Mouse (Mus musculus) liver, embryonic 16.5 days (tissue): Measurements from ENCODE around the gene Papln. TPM values are rescaled to one million over a fixed set of nuclear protein-coding genes. Genes with fewer than 3 reads are reported as not detected.

Experiments used
- ATAC-seq: fragments of 200-750 bp; cut with Nextera tagmentation; 2 replicates; pipeline ENCODE4 v1.8.0; 2017; ENCODE audit warnings: low read depth, mild to moderate bottlenecking, moderate number of reproducible peaks, moderate library complexity
- H3K27ac ChIP-seq: fragments of 300-500 bp; sonication (generic); 2 replicates; pipeline ENCODE4 v1.5.1; 2014; ENCODE audit warnings: mild to moderate bottlenecking, low read length
- H3K27me3 ChIP-seq: fragments of 300-500 bp; sonication (generic); 2 replicates; pipeline ENCODE4 v1.6.1; 2014; ENCODE audit warnings: low read depth, low read length, mixed read lengths; ENCODE audit not compliant: control insufficient read depth, insufficient read depth
- H3K36me3 ChIP-seq: fragments of 300-500 bp; sonication (generic); 2 replicates; pipeline ENCODE4 v1.6.1; 2014; ENCODE audit warnings: mild to moderate bottlenecking; ENCODE audit not compliant: control insufficient read depth, insufficient read depth
- H3K4me1 ChIP-seq: fragments of 300-500 bp; sonication (generic); 2 replicates; pipeline ENCODE4 v1.6.1; 2014; ENCODE audit warnings: low read depth, low read length, mixed read lengths; ENCODE audit not compliant: control insufficient read depth
- H3K4me2 ChIP-seq: fragments of 300-500 bp; sonication (generic); 2 replicates; pipeline ENCODE4 v1.6.1; 2014; ENCODE audit warnings: low read depth, low read length, mixed read lengths
- H3K4me3 ChIP-seq: fragments of 300-500 bp; sonication (generic); 2 replicates; pipeline ENCODE4 v1.5.1; 2014; ENCODE audit warnings: low read depth, mild to moderate bottlenecking, low read length
- H3K9ac ChIP-seq: fragments of 300-500 bp; sonication (generic); 2 replicates; pipeline ENCODE4 v1.6.1; 2014; ENCODE audit warnings: low read depth, low read length
- H3K9me3 ChIP-seq: fragments of 300-500 bp; sonication (generic); replicated peaks from 2 replicates; pipeline ENCODE4 v1.6.1; 2016; ENCODE audit warnings: low read length; ENCODE audit not compliant: control insufficient read depth
- WGBS: fragments of 180-500 bp; shearing (Covaris S2); extraction: QIAGEN DNeasy Blood & Tissue Kit; methylation state at CpG from one replicate; pipeline ENCODE4 v1.1.7; 2014; ENCODE audit not compliant: insufficient replicate concordance; 5-methylcytosine and 5-hydroxymethylcytosine counted together
- polyA plus RNA-seq: library from polyadenylated mRNA; unstranded; fragments of >200 nt; fragmentation: Nextera tagmentation; extraction: Ambion mirVana; gene quantifications from 2 replicates; pipeline ENCODE4 v1.2.1, GENCODE M21; 2015

Gene Papln
- polyA plus RNA-seq, 1 experiment from 2014 or later: 1.7 TPM

DNA sequence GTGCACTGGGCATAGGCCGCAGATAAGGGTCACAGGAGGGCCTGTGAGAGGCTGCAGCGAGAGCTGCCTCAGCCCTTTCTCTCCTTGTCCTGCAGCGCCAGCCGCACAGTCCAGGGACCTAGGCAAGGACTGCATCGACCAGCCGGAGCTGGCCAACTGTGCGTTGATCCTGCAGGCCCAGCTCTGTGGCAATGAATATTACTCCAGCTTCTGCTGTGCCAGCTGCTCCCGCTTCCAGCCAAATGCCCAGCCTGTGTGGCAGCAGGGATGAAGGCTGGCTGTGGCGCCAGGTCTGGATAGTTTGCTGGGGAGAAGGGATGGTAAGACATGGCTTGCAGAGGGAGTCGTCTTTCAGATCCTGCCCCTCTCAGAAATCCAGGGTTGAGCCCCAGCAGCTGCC is 28.3 kb downstream of the Papln start:
- Histone ChIP-seq H3K27ac (no peak overlapping the region), H3K36me3 (peaks cover 3% of the 10 kb centered on the region; the same call in 1 of the 2 replicates), H3K4me1 (no peaks in the 10 kb centered on the region), H3K9ac (no peak overlapping the region), H3K4me2 (no peak overlapping the region), H3K9me3 (no peaks in the 10 kb centered on the region), H3K4me3 (no peak overlapping the region), H3K27me3 (no peaks in the 10 kb centered on the region)
- 81% methylated on average over 10 of the region's 10 CpGs for WGBS
- no peak for ATAC-seq

DNA sequence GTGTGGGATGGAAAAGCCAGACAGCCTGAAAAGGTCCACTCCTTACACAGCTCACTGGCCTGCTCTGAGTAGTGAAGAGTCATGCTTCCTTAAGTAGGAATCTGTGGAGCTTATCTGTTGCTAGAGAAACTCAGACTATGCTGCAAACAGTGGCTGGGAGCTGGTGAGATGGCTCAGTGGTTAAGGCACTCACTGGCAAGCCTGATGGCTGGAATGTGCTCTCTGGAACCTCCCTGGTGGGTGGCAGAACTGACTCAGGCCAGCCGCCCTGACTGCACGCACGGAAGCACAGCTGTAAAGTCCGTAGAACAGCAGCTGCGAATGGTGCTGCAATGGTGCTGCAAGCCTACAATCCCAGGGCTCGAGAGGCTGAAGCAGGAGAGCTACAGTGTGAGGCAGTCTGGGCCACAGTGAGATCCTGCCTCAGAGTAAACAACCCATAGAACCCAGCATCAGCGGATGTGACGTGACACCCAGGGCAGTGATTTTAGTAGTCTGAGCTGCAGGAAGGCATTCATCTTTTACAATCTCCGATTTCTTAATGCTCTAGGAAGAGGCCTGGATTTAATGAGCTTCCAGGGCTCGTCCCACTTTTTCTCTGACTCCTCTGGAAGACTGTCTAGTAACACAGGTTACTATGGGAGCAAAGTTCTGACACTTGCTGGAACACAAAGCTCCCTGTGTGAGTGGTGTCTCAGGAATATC is 29.4 kb downstream of the Papln start:
- Histone ChIP-seq H3K9ac (no peak overlapping the region), H3K4me2 (no peak overlapping the region), H3K27me3 (no peaks in the 10 kb centered on the region), H3K4me1 (no peaks in the 10 kb centered on the region), H3K4me3 (no peak overlapping the region), H3K27ac (no peak overlapping the region), H3K9me3 (no peaks in the 10 kb centered on the region), H3K36me3 (peaks cover 3% of the 10 kb centered on the region; the same call in 1 of the 2 replicates)
- no peak for ATAC-seq
- WGBS: 80% methylated on average over 10 of the region's 10 CpGs

DNA sequence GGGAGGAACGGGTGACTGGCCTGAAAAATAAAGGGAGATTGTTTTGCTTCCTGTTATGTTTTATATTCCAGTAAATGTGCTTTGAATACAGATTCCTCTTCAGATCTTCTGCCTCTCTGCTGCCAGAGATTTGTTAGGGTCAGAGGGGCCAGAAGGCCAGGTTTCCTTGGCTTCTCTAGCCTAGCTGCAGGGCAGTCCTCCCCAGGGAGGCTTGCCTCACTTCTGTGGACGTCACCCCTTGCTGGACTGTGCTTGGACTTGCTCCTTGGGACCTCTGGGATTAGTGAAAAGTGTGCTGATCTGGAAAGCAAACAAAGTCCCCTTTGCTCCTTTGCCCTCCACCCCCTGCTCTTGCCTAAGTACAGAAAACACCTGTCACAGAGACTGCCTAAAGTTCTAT is 31.6 kb downstream of the Papln start:
- 40% methylated on average over 2 of the region's 2 CpGs for WGBS
- Histone ChIP-seq H3K36me3 (peaks cover 3% of the 10 kb centered on the region; the same call in 1 of the 2 replicates), H3K4me2 (no peak overlapping the region), H3K27me3 (no peaks in the 10 kb centered on the region), H3K4me3 (no peak overlapping the region), H3K9ac (no peak overlapping the region), H3K9me3 (no peaks in the 10 kb centered on the region), H3K4me1 (no peaks in the 10 kb centered on the region), H3K27ac (no peak overlapping the region)
- ATAC-seq: peak; percentile 41; the same call in 1 of the 2 replicates

DNA sequence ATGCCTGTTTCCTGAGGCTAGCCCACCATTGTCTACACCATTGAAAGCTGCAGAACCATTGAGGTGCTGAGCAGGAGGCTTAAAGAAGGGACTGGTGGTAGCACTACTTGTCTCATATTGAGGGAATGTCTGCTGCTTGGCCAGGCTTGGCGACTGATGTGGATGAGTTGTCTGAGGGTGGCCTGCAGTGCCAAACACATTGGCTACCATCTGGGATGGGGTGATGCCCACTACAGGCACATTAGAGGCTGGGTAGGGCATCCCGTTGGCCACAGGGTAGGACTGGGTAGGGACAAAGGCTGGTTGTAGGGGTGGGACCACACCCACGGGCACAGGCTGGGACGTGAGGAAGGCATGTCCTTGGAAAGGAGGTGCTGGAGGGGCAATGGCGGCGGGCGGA is 32.2 kb downstream of the Papln start:
- Histone ChIP-seq H3K9me3 (no peaks in the 10 kb centered on the region), H3K36me3 (peaks cover 4% of the 10 kb centered on the region; the same call in 1 of the 2 replicates), H3K4me2 (no peak overlapping the region), H3K9ac (no peak overlapping the region), H3K4me3 (no peak overlapping the region), H3K27me3 (no peaks in the 10 kb centered on the region), H3K4me1 (no peaks in the 10 kb centered on the region), H3K27ac (no peak overlapping the region)
- no peak for ATAC-seq
- WGBS: 75% methylated on average over 7 of the region's 7 CpGs

DNA sequence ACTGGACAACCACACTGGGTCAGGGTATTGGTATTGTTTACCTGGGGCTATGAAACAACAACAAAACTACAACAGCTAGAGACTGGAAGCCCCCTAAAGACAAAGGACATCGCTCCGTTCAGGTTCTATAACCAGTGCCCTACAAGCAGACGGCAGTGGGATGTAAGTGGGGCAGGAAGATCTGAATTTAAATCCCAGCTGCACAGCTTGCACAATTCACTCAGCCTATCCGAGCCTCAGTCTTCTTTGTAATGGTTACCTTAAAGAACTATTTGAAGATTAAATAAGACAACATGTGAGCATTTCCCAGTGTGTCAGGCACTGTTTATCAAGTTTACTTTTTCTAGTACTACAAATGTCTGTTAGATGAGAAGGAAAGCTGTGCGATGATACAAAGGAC is 34.9 kb downstream of the Papln start:
- Histone ChIP-seq H3K4me3 (no peak overlapping the region), H3K27me3 (no peaks in the 10 kb centered on the region), H3K36me3 (peaks cover 7% of the 10 kb centered on the region), H3K9me3 (no peaks in the 10 kb centered on the region), H3K4me1 (no peaks in the 10 kb centered on the region), H3K4me2 (no peak overlapping the region), H3K9ac (no peak overlapping the region), H3K27ac (no peak overlapping the region)
- WGBS: 80% methylated on average over 5 of the region's 5 CpGs
- ATAC-seq: no peak

DNA sequence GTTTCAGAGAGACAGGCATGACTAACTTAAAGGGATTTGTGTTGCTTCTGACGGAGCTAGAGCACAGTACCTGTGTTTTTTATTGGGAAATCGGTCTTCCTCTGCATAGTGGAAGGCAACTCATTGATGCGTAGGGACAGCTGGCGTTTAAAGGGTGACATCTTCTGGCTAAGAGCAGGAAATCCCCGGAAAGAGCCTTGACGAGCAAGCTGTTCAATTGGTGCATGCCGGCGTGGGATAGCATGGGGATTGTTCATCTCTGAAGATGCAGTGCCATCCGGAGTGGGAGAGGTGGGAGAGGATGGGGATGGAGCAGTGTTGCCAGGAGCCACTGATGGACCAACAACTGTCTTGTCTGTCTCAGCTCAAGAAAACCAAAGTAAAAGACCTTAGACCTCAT is 37.5 kb downstream of the Papln start:
- 80% methylated on average over 9 of the region's 9 CpGs for WGBS

DNA sequence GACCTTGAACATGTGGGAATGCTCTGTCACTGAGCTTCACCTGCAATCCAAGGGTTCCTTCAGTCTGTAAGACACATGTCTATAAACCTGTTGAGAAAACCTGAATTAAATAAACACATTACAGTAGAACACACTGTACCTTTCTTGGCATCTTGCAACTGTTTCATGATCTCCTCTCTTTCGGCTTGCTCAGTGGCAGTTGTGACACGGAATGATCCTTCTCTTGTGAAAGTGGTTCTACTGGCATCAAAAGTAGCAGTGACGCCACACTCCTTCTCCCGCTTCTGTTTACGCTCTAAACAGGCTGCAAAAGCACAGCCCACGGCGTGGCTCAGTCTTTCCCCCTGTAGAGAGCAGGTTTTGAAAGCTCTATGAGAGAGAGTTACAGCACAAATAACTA is 40.2 kb downstream of the Papln start:
- no peak overlapping the region for H3K9ac ChIP-seq
- no peaks in the 10 kb centered on the region for H3K27me3 ChIP-seq
- peaks cover 32% of the 10 kb centered on the region for H3K36me3 ChIP-seq
- no peaks in the 10 kb centered on the region; the same call in 1 of the 2 replicates for H3K9me3 ChIP-seq
- no peak for ATAC-seq
- WGBS: 85% methylated on average over 7 of the region's 7 CpGs
- no peak overlapping the region for H3K27ac ChIP-seq
- H3K4me2 ChIP-seq: no peak overlapping the region
- H3K4me3 ChIP-seq: no peak overlapping the region
- H3K4me1 ChIP-seq: no peaks in the 10 kb centered on the region

More for the DNA sequence above, 37.5 kb downstream of the Papln start:
- Histone ChIP-seq H3K4me1 (no peaks in the 10 kb centered on the region), H3K27ac (no peak overlapping the region), H3K27me3 (no peaks in the 10 kb centered on the region), H3K36me3 (peaks cover 15% of the 10 kb centered on the region), H3K4me2 (no peak overlapping the region), H3K4me3 (no peak overlapping the region), H3K9ac (no peak overlapping the region), H3K9me3 (no peaks in the 10 kb centered on the region; the same call in 1 of the 2 replicates)
- no peak for ATAC-seq

DNA sequence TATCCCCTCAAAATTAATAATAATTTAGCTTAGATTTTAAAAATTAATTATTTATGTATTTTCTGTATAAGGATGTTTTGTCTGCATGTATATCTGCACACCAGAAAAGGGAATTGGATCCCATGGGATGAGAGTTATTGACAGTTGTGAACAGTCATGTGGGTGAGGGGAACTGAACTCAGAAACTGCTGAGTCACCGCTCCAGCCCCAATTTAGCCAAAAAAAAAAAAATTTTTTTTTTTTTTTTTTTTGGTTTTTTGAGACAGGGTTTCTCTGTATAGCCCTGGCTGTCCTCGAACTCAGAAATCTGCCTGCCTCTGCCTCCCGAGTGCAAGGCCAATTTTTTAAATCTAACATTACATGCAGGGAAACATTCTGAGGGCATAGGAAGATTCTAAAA is 48.5 kb downstream of the Papln start:
- Histone ChIP-seq H3K36me3 (peaks cover 7% of the 10 kb centered on the region), H3K27ac (no peak overlapping the region), H3K9ac (no peak overlapping the region), H3K4me1 (no peaks in the 10 kb centered on the region), H3K4me3 (no peak overlapping the region), H3K4me2 (no peak overlapping the region), H3K27me3 (no peaks in the 10 kb centered on the region), H3K9me3 (no peaks in the 10 kb centered on the region)
- 48% methylated on average over 3 of the region's 3 CpGs for WGBS
- ATAC-seq: no peak

DNA sequence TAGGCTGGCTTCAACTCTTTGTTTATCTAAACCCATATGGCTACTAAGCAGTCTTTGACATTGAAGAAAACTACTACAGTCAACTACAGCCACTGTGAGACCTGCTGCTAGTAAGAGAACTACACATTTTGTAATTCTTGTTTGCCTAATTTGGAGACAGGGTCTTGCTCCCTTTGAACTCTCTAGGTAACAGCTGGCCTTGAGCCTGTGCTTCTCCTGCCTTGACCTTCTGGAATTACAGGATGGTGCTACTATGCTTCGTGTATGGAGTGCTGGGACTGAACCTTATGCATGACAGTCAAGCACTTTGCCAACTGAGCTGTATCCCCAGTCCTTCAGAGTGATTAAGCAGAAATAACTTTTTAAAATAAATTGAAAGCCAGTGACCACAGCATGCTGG is 53.2 kb downstream of the Papln start:
- 64% methylated on average over 1 of the region's 1 CpGs for whole genome bisulfite sequencing
- Histone ChIP-seq H3K27ac (no peak overlapping the region), H3K27me3 (no peaks in the 10 kb centered on the region), H3K4me2 (no peak overlapping the region), H3K9ac (no peak overlapping the region), H3K36me3 (no peaks in the 10 kb centered on the region), H3K4me1 (no peaks in the 10 kb centered on the region), H3K4me3 (no peak overlapping the region), H3K9me3 (no peaks in the 10 kb centered on the region)
- no peak for ATAC-seq
